Mouse (Mus musculus) CD4-positive helper T cell, adult 2 months (primary cell): ENCODE measurements around the gene Hmcn2.

Experiments
- DNase-seq: peaks from one replicate; pipeline ENCODE4 v3.0.0-alpha.2; 2012; ENCODE audit warnings: low read depth, missing footprints, low spot score

The Hmcn2 gene

DNA sequence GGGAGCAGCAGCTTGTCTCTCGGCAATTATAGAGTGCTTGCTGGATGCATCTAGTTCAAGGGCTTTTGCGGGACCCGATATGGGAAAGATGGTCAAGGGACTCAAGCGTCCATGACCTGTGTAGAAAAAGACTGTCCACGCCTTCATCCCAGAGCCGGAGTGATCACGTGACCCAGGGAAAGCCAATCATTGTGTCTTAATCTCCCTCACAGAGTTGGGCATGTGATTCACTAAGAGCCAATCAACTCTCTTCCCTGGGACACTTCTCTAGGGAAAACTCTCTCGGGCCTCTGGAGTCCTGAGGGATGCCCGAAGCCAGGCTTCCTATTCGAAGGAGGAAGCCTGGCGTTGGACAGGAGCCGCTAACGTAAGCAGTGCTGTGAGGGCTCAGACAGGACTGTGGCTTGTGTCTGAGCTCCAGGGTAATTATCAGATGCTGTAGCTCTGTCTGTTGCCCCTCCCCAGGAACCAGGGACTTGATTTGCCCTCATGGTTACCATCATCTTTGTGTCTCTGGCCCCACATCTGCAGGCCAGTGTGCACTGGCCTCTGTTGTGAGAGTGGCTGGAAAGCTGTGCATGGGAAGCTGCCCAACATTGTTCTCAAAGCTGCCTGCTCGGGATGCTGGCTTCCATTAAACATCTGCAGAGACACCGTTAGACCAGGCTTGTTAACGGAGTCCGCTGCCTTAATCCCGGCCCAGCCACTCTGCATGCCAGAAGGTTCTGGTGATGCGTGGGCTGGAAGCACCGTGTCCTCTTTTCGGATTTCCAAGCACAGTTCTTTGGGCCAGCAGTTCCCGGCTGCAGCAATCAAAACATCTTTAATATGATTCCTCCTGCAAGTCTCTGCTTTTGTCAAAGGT lies 9.2 kb upstream of the Hmcn2 start:
- DNase-seq: no peak

DNA sequence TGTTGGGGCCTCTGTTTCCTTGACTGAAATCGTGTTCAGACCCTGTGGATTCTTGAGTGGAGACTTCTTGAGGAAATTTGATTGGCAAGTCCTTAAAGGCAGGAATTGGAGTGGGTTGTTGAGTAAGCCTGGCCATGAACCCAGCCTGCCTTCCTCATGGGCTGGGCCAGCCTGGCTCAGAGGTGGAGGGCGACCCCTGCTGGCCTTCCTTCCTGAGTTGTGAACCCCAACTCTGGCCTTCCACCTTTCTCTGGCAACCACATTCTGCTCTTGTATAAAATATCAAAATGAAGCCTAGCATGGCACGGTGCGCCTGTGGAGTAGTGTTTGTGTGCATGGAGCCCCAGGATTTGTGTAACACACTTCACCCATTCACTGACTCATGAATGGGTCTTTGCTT lies 8.5 kb upstream of the Hmcn2 start:
- DNase-seq: peak; percentile 37

DNA sequence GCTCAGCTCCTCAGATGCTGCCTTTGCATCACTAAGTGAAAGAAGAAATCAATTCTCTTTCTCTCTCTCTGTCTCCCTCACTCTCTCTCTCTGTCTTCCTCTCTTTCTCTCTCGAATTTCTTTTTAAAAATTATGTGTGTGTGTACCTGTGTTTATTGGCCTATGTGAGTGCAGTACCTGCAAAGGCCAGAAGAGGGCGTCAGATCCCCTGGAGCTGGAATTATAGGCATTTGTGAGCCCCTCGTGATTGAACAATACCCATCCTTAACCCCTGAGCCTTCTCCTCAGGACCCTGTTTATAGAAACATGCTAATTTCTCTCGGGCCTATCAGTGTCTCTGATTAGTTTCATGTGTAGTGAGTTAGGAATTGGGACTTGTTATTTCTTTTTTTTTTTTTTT lies 6.0 kb upstream of the Hmcn2 start:
- no peak for DNase-seq

DNA sequence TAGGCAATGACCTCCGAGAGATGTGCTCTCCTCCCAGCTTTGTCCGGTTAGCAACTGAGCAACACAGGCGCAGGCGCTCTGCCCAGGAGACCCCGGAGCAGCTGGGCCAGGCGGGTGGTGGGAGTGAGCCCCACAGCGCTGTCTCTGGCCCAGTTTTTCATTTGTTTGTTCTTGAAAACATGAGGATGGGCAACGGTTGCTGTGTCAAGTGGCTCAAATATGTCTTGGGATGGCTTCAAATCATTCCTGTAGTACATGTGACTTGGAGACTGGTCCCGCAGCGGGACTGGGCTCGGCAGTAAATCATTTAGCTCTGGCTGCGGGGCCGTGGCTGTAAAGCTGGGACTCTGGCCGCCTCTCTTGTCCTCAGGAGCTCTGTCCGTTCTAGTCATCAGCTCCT lies 4.7 kb upstream of the Hmcn2 start:
- no peak for DNase-seq

DNA sequence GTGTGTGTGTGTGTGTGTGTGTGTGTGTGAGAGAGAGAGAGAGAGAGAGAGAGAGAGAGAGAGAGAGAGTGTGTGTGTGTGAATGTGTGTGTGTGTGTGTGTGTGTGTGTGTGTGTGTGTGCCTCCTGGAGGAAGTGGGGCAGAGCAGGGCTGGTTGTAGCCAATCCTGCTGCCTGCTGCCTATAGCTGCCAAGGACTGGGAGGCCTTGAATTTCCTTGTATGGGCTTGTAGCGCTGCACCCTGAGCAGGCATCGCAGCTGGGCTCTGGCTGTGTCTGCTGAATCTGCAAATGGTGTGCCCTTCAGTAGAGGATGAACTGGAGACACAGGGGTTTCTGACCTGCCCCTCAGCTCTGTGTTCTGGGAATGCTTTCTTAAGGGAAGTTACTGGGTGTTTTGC lies 3.9 kb downstream of the Hmcn2 start:
- DNase-seq: no peak

DNA sequence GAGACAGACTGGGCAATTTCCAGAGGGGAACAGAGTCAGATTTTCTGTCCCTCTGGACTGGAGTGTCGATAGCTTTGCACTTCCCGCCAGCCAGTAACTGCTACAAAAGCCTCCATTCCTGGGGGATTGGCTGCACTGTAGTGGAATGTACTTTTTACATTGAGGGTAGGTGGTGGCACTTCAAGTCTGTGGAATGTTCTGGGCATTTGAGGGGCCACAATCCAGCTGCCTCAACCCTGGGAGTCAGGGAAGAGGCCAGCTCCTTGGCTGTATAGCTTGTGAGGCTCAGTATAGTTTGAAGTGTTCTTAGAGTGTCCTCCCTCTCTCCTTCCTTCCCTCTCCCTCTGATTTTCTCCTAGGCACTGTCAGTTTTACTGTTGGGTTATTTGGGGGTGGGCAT lies 5.0 kb downstream of the Hmcn2 start:
- DNase-seq: no peak

DNA sequence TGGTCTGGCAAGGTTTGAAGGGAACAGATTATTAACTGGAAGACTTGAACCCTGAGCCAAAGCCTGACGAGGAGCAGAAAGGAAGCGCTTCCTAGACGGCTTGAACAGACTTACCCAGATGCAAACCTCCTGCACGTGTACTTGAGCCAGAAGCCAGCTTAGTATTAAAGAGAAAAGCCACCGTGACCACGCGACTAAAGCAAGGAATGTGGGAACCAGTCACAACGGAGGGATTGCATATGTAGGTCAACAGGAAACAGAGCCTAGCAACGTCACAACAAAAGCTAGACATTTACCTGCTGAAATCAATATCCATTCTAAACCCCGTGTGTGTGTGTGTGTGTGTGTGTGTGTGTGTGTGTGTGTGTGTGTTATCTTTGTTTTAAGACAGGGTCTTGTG lies 13.0 kb downstream of the Hmcn2 start:
- DNase-seq: peak; percentile 8

DNA sequence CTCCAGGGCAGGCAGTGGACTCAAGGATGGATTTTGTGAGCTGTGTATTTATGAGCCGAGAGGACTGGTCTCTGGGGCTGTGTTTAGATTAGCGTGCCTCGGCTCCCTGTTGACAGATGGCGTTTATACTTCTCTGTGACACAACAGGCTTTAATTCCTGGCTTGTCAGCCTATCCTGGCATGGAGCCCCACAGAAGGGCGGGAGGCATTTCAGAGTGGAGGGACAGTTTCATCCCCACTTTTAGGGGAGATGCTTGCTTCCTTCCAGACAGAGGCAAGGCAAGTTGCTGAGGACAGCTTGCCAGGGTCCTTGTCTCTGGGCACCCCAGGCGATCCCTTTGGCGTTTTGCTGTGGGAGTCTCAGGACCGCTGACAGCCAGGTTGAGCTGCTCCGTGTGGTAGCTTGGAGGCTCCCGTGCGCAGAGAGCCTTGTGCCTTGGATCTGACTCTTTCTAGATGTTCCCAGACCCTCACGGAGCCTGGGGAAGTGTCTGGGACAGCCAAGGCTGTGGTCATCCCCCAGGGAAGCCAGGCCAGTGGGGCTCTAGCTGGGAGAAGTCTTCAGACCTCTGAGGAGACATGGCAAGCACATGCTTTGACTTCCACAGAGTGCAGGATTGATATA lies 23.6 kb downstream of the Hmcn2 start:
- DNase-seq: no peak

DNA sequence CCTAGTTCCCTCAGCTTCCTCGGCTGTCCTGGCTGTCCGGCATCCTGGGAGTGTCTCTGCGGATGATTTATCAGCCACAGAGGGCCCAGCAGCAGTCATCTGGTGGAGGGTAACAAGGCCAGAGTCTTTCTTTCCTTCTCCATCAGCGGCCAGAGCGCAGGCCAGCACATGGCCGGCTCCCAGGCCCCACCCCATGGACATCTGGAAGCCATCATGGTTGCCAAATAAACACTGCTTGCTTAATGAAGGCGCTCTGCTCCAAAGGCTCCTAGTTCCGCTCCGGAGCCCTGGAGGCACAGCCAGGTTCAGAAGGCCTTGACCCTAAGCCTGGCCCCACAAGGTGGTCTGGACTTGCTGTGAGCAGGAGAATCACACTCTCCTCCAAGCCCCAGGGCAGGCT lies 25.6 kb downstream of the Hmcn2 start:
- DNase-seq: no peak

DNA sequence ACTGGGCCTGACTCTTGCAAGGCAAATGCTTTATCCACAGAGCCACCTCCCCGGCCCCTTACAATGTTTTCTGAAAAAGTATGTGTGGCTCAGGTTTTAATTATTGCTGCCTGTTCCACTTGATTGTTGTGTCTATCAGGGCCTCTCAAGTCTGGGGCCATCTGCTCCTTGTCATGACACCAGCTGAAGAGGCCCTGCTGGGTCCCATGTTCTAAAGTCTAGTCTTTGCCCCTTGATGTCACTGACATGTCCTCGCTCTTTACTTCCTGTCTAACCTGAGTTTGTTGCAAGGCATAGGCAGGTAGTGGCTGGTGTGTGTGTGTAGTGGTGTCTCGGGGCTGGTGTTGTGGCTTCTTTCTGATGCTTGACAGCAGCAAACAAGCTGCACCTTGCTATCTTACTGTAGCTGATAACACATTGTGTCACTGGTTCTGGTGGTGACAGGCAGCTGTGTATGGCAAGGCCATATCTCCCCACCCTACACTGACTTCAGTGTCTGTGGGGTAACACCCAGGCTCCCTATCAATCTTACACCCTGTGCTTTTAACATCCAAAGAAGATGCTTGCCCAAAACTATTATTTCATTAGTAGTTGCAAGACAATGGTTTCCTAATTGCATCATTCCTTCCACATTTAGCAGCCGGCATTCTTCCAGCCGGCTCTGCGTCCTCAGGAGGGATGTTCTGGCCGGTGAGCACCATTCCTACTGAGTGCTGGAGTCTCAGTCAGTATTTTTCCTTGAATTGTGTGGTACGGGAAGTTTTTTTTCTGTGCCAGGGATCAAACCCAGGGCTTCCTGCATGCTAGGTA lies 27.7 kb downstream of the Hmcn2 start:
- DNase-seq: no peak

DNA sequence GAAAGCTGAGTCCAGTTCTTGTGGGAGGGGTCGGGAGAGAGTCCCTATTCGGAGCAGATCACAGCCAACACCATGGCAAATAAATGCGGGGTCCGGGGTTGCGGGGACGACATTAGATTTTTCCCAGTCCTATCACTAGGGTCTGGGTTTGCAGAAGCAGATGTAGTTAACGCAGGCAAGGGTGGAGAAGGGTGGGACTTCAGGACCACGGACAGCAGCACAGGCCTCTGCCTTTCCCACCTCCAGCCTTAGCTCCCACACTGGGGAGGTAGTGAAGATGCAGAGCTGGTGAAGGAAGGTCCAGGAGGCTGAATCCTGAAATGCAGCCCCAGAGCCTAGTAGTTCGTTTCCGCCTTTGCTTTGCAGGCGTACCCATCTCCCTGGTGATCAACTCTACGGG lies 31.9 kb downstream of the Hmcn2 start:
- no peak for DNase-seq

DNA sequence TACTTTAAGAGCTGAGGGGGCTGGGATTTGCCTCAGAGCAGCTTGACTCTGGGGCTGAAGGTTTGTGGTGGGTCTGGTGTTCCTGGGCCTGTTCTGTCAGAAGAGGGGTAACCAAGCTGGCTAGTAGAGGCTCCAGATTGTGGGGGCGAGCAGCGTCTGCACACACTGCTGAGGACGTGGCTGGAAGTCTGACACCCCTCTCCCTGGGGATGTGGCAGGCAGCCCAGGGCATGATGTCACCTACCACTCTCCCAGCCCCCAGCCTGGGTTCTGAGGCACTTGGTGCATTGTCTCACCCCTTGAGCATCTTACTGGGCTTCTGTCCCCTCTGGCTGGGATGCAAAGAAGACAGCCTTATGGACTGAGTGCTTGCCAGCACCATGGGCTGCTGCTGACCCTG lies 34.2 kb downstream of the Hmcn2 start:
- DNase-seq: no peak

DNA sequence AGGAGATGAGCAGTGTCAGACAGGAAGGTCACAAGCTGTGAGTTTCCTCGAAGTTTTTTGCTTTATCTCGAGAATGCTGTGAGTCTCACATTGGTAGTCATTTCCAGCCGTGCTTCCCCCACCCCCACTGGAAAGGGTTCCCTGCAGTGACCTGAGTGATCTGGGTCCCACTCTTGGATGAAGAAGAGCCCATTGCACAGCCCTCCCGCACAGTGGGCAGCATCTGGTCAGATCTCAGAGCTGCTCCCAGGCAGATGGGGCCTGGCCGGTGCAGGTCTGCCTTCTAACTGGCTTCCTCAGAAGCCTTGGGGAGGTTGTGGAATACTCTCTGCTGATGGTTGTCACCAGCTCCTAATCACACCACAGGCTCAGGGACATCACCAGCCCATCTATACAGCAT lies 34.6 kb downstream of the Hmcn2 start:
- no peak for DNase-seq

DNA sequence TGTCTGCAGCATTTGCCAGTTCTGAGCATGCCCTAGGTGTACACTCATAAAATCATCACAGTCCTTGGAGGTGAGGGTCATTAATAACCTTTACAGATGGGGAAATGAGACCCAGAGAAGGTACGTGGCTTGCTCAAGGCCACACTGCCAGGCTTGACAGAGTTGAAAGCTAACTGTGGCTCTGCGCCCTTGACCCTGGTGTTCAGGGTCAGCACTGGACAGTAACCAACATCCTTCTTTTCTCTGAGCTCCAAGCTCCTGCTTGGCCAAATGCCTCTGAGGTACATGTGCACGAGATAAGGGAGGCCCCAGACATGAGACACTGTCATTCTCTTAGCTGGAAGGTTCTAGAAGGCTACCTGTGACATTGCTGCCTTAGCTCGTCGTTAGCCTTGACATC lies 42.6 kb downstream of the Hmcn2 start:
- no peak for DNase-seq

DNA sequence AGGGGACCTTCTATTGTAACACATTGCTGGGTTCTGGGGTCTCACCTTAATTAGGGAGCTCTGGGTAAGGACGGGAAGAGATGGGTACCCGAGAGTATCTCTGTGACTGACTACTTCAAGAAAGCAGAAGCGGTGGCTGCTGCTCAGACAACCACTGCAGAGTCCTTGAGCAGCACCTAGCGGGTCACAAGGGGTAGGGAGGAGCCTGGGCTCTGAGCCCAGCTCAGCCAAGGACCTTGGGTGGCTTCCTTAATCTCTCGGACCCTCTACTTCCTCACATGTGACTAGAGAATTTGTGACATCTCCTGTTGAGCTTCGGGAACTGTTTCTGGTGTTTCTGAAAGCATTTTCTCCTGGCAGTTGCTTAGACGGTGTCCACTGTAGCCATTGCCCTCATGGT lies 45.1 kb downstream of the Hmcn2 start:
- no peak for DNase-seq

DNA sequence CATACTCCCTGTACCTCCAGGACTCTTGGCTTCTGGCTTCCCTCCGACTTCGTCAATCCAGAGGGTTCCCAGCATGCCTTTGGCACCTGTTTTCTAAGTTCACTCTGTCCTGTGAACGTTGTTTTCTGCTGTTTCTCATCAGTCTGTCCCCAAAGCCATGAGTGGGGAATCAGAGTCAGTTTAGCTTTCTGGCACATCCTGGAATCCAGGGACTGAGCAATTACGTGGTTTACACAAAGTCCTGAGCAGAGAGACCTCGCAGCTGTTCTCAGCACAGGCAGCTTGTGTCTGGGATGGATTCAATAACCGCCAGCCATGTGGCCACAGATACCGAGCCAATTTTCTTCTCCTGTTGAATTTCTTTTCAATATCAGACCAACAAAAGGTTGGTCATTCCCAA lies 53.0 kb downstream of the Hmcn2 start:
- DNase-seq: no peak

DNA sequence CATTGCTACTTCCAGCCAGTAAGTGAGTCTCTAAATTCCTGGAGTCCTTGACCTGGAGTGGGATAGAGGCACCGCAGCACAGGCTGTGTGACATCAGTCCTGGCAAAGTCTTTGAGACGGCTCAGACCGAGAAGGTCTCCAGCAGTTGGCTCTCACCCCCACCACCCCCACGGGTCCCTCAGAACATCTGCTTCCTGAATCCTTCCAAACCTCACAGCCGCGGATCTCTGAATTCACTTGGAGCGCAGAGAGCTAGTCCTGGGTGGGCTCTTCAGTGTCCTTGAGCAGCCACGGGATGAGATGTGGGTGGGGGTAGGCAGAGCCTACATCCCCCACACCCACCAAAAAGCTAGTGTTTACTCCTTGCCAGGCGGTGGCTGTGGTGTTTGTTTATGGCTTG lies 57.2 kb downstream of the Hmcn2 start:
- DNase-seq: no peak

DNA sequence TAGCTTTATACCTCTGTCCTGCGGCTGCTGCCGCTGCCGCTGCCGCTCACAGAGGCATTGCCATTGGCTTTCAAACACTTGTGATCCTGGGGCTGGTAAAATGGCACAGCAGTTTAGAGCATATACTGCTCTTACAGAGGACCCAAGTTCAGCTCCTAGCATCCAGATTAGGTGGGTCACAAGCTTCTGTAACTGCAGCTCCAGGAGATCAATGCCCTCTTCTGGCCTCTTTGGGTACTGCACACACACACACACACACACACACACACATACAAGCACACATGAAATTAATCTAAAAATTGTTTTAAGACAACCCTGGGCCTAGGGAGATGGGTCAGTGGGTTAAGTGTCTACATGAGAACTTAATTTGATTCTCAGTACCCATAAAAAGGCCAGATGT lies 58.0 kb downstream of the Hmcn2 start:
- no peak for DNase-seq

DNA sequence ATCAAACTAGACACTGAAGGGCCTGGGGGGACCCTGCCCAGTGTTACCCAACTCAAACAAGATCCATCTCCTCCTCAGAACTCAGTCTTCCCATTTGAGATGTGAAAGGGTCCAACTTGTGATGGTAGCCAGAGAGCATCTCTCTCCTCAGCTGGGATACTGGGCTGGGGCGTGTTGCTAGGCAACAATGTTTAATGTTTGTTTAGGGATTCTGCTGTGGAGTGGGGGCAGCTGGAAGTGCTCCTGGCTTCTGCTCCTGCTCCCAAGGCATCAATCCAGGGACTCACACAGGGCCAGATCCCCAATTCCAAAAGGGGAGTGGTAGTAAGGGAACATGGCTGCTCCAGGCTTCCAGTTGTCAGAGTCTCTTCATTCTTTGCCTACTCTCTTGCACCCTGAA lies 60.2 kb downstream of the Hmcn2 start:
- DNase-seq: no peak

DNA sequence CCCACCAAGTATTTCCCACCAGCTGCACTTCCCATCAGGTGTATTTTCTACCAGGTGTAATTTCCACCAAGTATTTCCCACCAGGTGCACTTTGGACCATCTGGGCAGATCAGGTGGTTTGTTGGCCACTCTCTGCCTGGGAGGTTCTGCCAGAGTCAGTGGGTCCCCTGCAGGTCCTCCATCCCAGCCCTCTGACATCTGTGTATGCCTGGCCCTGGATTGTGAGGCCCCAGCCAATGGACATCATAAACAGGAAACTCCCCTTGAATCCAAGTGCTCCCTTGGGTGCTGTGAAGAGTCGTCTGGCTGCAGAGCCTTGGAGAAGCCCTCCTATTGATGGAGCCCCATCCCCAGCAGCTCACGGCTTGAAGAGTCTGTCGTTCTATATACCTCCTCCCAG lies 61.8 kb downstream of the Hmcn2 start:
- DNase-seq: no peak

DNA sequence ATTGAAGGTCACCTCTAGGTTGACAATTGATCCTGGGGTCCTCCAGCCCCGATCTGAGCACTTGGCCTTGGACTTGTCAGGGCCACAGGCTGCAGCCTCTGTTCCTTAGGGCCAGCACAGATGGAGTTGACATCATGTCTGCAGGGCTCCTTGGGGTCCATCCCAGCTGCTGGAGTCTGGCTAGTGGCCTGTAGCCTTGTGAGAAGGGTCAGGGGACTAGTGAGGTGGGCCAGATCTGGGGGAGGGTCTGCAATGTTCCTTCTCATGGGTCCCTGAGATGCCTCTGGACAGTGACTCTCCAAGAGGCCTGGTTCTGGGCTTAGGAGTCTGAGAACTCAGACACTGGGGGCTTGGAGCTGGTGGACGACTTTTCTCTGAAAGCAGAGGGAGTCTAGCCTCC lies 63.3 kb downstream of the Hmcn2 start:
- no peak for DNase-seq

DNA sequence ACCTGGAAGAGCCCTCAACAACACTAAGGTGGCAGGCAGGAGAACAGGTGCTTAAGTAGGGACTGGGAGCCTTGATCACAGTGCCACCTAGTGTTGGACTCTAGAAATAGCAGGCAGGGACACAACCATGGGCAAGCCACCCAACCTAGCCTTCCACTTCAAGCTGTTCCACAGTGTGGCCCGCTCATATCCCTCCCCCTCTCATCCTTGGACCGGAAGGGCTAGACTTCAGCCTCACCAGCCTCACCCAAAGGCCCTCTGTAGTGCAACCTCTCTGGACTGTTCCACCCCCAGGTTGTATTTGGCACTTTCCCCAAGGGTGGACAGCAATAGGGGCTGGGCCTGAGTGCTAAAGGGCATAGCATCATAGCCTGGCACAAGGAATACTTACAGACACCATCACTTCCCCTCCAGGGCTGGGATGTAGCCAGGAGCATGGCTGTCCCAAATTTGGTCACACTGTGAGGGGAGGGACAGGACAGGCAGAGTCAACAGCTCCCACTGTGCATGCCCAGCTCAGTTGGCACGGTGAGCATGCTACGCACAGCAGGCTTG lies 67.2 kb downstream of the Hmcn2 start:
- peak; percentile 38 for DNase-seq
